Mouse (Mus musculus): ENCODE measurements around the gene Bpifa5. TPM values are rescaled to one million over a fixed set of nuclear protein-coding genes. Genes with fewer than 3 reads are reported as not detected.

Gene Bpifa5
- polyA plus RNA-seq, 1 experiment from 2014 or later, result not detected

- 15% methylated on average over 5 of the region's 5 CpGs for WGBS
- peak; percentile 90 for DNase-seq (ENCODE audit: low spot score)
Measured at GRCm38 (mm10) chr2:154215191-154215590, 52.8 kb downstream of the Bpifa5 start.

More at GRCm38 (mm10) chr2:154215191-154215590, 52.8 kb downstream of the Bpifa5 start:
- no peaks in the 10 kb centered on the region; the same call in 1 of the 2 replicates for H3K27me3 ChIP-seq (ENCODE audit: low read depth, poor library complexity, severe bottlenecking)
- H3K9me3 ChIP-seq (replicated peaks), result no peaks in the 10 kb centered on the region
- H3K36me3 ChIP-seq, result no peaks in the 10 kb centered on the region
- H3K27ac ChIP-seq, result no peak overlapping the region
- peaks cover 4% of the 10 kb centered on the region; the same call in 1 of the 2 replicates for H3K4me1 ChIP-seq
- no peak overlapping the region for H3K4me3 ChIP-seq

Other genes with a start within 250 kb of the Bpifa5 start
- gene Bpifb3, start 244.4 kb upstream of the Bpifa5 start, polyA plus RNA-seq (2016; fragmentation: Nextera tagmentation; extraction: Ambion mirVana), result not detected in 2 replicates
- gene Bpifb4, start 224.4 kb upstream of the Bpifa5 start, polyA plus RNA-seq (2016; fragmentation: Nextera tagmentation; extraction: Ambion mirVana), result not detected in 2 replicates
- not detected in 2 replicates for gene Bpifa6, start 187.7 kb upstream of the Bpifa5 start, polyA plus RNA-seq (2016; fragmentation: Nextera tagmentation; extraction: Ambion mirVana)
- not detected in 2 replicates for gene Bpifa2, start 154.3 kb upstream of the Bpifa5 start, polyA plus RNA-seq (2016; fragmentation: Nextera tagmentation; extraction: Ambion mirVana)
- not detected in 2 replicates for gene Bpifa3, start 32.3 kb upstream of the Bpifa5 start, polyA plus RNA-seq (2016; fragmentation: Nextera tagmentation; extraction: Ambion mirVana)
- not detected in 2 replicates for gene Bpifa1, start 19.7 kb upstream of the Bpifa5 start, polyA plus RNA-seq (2016; fragmentation: Nextera tagmentation; extraction: Ambion mirVana)
- gene Bpifb1, start 28.2 kb downstream of the Bpifa5 start, polyA plus RNA-seq (2016; fragmentation: Nextera tagmentation; extraction: Ambion mirVana), result not detected in 2 replicates
- gene Bpifb5, start 61.1 kb downstream of the Bpifa5 start, polyA plus RNA-seq (2016; fragmentation: Nextera tagmentation; extraction: Ambion mirVana), result 0.41 TPM in 1 of 2 replicates, not detected in the other
- not detected in 2 replicates for gene Bpifb9a, start 95.2 kb downstream of the Bpifa5 start, polyA plus RNA-seq (2016; fragmentation: Nextera tagmentation; extraction: Ambion mirVana)
- not detected in 2 replicates for gene Bpifb9b, start 144.6 kb downstream of the Bpifa5 start, polyA plus RNA-seq (2016; fragmentation: Nextera tagmentation; extraction: Ambion mirVana)
- gene Cdk5rap1, start 210.4 kb downstream of the Bpifa5 start, polyA plus RNA-seq (2016; fragmentation: Nextera tagmentation; extraction: Ambion mirVana), result 15.6 and 20.6 TPM in 2 replicates
- 2.8 and 3.2 TPM in 2 replicates for gene Snta1, start 245.5 kb downstream of the Bpifa5 start, polyA plus RNA-seq (2016; fragmentation: Nextera tagmentation; extraction: Ambion mirVana)

Measured in limb, embryonic 10.5 days (tissue).